Mouse (Mus musculus): Measurements from ENCODE around the gene Rbm8a. TPM values are rescaled to one million over a fixed set of nuclear protein-coding genes. Genes with fewer than 3 reads are reported as not detected.

The Rbm8a gene
- polyA plus RNA-seq, 1 experiment, result 108 TPM

DNA sequence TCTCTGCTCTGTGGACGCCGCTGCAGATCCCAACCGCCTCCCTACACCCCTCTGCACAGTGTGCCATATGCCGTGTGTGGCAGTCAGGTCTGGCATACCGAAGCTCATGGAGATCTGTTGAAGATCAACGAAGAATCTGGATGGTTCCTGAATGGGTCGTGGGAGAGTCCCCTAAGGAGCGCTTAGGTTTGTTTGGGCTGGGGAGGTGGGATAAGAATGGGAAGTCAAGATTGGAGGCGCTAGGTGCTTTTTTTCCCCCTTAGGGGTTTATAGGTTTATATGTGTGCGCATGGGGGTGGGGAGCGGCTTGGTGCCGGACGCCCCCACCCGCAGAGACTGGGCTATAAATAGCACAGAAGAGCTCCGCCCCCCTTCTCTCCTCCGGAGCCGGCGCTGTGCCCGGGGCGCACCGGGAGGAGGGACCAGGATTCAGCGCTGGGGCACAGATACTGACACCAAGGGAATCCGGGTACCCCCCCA lies 33.5 kb upstream of the Rbm8a start, which contains the start of gene Ankrd34a:
TSS of gene Ankrd34a (plus strand) at position 409 of the 480 bp plus-strand sequence.
- Histone ChIP-seq H3K4me3 (ENCODE audit: insufficient read depth, low read length) (peak within 1 kb of the TSS; percentile 52), H3K27ac (ENCODE audit: insufficient read depth, low read length) (peak within 1 kb of the TSS; percentile 14), H3K4me1 (ENCODE audit: control insufficient read depth, insufficient read depth, low read length) (peaks cover 11% of the 10 kb centered on the region)
- TF ChIP-seq CTCF (IDR thresholded peaks at IDR 0.05; ENCODE audit: borderline replicate concordance, insufficient read depth, low read length), result no peak
- TF ChIP-seq POLR2A (IDR thresholded peaks at IDR 0.05; ENCODE audit: low read depth, low read length), result no peak

DNA sequence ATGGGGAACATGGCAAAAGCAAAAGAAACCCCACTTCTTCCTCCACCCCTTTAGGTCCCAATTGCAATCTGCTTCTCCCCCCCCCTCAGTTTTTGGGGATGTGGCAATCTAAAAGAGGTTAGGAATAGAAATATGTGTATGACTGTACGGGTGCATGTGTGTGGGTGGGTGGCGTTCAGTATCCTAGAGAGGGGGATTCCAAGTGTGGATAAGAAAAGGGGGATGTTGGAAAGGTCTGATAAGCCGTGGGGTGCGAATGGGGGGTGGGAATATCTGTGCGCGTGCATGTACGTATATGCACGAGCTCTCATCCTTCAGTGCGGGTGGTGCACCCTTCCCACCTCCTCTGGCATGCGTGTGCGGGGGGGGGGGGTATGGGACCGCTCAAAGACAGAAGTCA lies 32.9 kb upstream of the Rbm8a start:
- no peak for TF ChIP-seq CTCF (IDR thresholded peaks at IDR 0.05; ENCODE audit: borderline replicate concordance, insufficient read depth, low read length)
- TF ChIP-seq POLR2A (IDR thresholded peaks at IDR 0.05; ENCODE audit: low read depth, low read length), result no peak
- H3K4me1 ChIP-seq (ENCODE audit: control insufficient read depth, insufficient read depth, low read length), result peaks cover 11% of the 10 kb centered on the region
- peak overlapping the region; percentile 7 for H3K27ac ChIP-seq (ENCODE audit: insufficient read depth, low read length)
- peak overlapping the region; percentile 52 for H3K4me3 ChIP-seq (ENCODE audit: insufficient read depth, low read length)

DNA sequence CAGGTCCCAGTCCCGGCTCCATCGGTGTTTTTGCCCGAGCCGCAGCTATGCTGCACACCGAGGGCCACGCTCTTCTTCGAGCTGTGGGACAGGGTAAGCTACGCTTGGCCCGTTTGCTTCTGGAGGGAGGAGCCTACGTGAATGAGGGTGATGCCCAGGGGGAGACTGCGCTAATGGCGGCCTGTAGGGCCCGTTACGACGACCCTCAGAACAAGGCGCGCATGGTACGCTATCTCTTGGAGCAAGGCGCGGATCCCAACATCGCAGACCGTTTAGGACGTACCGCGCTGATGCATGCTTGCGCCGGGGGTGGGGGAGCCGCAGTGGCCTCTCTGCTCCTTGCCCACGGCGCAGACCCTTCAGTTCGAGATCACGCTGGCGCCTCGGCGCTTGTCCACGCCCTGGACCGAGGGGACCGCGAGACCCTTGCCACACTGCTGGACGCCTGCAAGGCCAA lies 32.3 kb upstream of the Rbm8a start:
- Histone ChIP-seq H3K27ac (ENCODE audit: insufficient read depth, low read length) (no peak overlapping the region), H3K4me1 (ENCODE audit: control insufficient read depth, insufficient read depth, low read length) (peaks cover 11% of the 10 kb centered on the region), H3K4me3 (ENCODE audit: insufficient read depth, low read length) (peak overlapping the region; percentile 52)
- TF ChIP-seq POLR2A (IDR thresholded peaks at IDR 0.05; ENCODE audit: low read depth, low read length) (no peak; the same call in 1 of the 2 replicates), CTCF (IDR thresholded peaks at IDR 0.05; ENCODE audit: borderline replicate concordance, insufficient read depth, low read length) (no peak)

DNA sequence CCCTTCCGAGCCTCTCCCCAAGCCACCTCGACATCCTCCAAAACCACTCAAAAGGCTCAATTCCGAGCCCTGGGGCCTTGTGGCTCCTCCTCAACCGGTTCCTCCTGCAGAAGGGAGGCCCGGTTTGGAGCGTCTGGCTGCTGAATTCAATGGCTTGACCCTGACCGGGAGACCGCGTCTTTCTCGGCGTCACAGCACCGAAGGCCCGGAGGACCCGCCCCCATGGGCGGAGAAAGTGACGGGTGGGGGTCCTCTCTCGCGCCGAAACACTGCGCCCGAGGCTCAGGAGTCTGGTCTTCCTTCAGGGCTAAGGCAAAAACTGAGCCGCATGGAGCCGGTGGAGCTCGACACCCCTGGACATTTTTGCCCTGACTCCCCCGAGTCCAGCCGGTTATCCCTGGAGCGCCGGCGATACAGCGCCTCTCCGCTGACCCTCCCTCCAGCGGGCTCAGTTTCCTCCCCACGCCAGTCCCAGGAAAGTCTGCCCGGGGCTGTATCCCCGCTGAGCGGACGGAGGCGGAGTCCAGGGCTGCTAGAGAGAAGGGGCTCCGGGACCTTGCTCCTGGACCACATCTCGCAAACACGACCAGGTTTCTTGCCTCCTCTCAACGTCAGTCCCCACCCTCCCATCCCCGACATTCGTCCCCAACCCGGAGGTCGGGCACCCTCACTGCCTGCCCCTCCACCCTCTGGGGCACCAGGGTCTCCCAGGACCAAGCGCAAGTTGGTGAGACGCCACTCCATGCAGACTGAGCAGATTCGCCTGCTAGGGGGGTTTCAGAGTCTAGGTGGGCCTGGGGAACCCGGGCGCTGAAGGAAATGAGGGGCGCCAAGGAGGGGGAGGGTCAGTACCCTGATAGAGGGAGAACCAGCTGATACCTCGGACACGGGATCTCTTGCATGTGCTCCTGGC lies 31.3 kb upstream of the Rbm8a start:
- 0 out of 2 replicates have a peak overlapping the region, but pooled peaks have one; percentile 1 for H3K27ac ChIP-seq (ENCODE audit: insufficient read depth, low read length)
- H3K4me3 ChIP-seq (ENCODE audit: insufficient read depth, low read length), result peak overlapping the region; percentile 52
- H3K4me1 ChIP-seq (ENCODE audit: control insufficient read depth, insufficient read depth, low read length), result peaks cover 11% of the 10 kb centered on the region
- TF ChIP-seq POLR2A (IDR thresholded peaks at IDR 0.05; ENCODE audit: low read depth, low read length) (peak; percentile 76), CTCF (IDR thresholded peaks at IDR 0.05; ENCODE audit: borderline replicate concordance, insufficient read depth, low read length) (no peak)

DNA sequence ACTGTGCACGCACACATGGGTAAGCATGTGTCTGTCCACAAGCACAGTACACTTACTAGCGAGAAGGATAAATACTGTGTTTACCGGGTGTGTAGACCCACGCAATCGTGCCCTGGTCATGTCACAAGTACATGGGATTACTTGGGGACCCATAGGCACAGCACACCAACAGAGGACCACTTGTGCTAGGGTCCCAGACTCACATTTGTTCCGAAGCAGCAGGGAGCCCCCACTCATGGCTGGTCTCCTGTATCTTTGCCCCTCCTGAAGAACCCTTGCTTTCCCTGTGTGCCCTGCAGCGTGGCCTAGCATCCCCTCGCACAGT lies 30.7 kb upstream of the Rbm8a start:
- Histone ChIP-seq H3K27ac (ENCODE audit: insufficient read depth, low read length) (no peak overlapping the region), H3K4me3 (ENCODE audit: insufficient read depth, low read length) (no peak overlapping the region), H3K4me1 (ENCODE audit: control insufficient read depth, insufficient read depth, low read length) (peaks cover 14% of the 10 kb centered on the region)
- TF ChIP-seq CTCF (IDR thresholded peaks at IDR 0.05; ENCODE audit: borderline replicate concordance, insufficient read depth, low read length), result no peak
- no peak for TF ChIP-seq POLR2A (IDR thresholded peaks at IDR 0.05; ENCODE audit: low read depth, low read length)

DNA sequence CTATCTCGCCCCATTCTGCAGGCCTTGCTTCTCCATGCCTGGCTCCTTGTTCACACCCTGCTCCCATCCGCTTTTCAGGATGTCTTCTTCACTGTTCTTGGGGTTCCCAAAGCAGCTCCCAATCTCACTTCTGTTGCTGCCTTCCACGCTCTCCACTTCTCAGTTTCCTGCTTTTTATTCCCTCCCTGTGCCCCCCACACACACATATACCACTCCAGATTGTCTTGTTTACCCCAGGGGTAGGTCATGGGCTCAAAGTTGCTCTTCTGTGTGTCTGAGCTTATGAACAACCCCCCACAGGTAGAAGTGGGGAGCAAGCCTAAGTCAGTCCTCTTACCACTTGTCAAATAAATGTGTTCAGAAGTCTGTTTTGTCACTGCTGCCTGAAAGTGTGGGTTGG lies 30.3 kb upstream of the Rbm8a start:
- Histone ChIP-seq H3K27ac (ENCODE audit: insufficient read depth, low read length) (peak overlapping the region; percentile 48; the same call in 1 of the 2 replicates), H3K4me3 (ENCODE audit: insufficient read depth, low read length) (no peak overlapping the region), H3K4me1 (ENCODE audit: control insufficient read depth, insufficient read depth, low read length) (peaks cover 14% of the 10 kb centered on the region)
- TF ChIP-seq POLR2A (IDR thresholded peaks at IDR 0.05; ENCODE audit: low read depth, low read length), result no peak
- TF ChIP-seq CTCF (IDR thresholded peaks at IDR 0.05; ENCODE audit: borderline replicate concordance, insufficient read depth, low read length), result no peak

DNA sequence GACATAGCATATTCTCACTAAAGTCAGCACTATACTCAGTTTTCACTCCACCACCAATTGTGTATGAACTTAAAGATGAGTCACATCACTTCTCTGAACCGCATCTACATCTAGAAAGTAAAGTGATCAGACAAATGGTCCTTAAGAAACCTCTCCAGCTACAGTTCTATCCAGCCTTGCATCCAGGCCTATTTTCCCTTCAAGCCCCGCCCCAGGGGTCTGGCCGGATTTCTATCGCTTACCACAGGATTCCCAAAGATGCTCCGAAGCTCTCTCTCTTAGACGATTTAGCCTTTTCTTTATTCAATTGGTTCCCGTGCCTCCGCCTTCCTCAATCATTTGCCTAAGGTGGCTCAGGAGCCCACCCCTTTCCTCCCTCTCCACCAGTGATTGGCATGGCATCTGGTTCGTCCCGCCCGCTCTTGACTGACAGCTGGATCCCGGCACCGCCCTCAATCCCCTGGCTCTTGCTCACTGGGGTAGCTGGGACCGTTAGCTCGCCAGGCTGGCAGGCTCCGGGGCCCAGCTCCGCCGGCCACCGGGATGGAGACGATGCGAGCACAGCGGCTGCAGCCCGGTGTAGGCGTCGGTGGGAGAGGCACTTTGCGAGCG lies 29.0 kb upstream of the Rbm8a start, which contains the start of gene Lix1l:
TSS of gene Lix1l (plus strand) at position 511 of the 612 bp plus-strand sequence.
- TF ChIP-seq CTCF (IDR thresholded peaks at IDR 0.05; ENCODE audit: borderline replicate concordance, insufficient read depth, low read length), result no peak
- TF ChIP-seq POLR2A (IDR thresholded peaks at IDR 0.05; ENCODE audit: low read depth, low read length), result peak; percentile 75
- H3K4me1 ChIP-seq (ENCODE audit: control insufficient read depth, insufficient read depth, low read length), result peaks cover 14% of the 10 kb centered on the region
- peak within 1 kb of the TSS; percentile 90 for H3K27ac ChIP-seq (ENCODE audit: insufficient read depth, low read length)
- H3K4me3 ChIP-seq (ENCODE audit: insufficient read depth, low read length), result peak within 1 kb of the TSS; percentile 51

DNA sequence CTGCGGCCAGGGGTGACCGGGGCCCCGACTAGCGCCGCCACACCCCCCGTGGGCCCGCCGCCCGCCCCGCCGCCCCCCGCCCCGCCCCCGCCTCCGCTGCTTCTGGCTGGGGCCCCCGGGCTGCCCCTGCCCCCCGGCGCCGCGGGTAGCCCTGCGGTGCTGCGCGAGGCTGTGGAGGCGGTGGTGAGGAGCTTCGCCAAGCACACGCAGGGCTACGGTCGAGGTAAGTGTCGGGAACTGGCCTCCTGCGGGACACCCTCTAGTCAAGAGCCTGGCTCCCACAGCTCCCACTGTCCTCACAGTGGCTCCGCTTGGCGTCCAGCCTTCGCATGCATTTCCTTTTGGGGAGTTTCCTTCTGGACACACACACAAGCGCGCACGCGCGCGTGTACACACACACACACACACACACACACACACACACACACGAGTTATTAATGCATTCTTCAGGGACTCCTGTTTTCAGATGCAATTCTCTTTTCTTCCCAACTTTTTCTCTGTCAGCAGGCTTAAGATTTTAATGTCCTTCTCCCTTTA lies 28.4 kb upstream of the Rbm8a start:
- H3K4me3 ChIP-seq (ENCODE audit: insufficient read depth, low read length), result peak overlapping the region; percentile 51
- H3K4me1 ChIP-seq (ENCODE audit: control insufficient read depth, insufficient read depth, low read length), result peaks cover 14% of the 10 kb centered on the region
- no peak for TF ChIP-seq CTCF (IDR thresholded peaks at IDR 0.05; ENCODE audit: borderline replicate concordance, insufficient read depth, low read length)
- TF ChIP-seq POLR2A (IDR thresholded peaks at IDR 0.05; ENCODE audit: low read depth, low read length), result peak; percentile 80
- H3K27ac ChIP-seq (ENCODE audit: insufficient read depth, low read length), result peak overlapping the region; percentile 90

DNA sequence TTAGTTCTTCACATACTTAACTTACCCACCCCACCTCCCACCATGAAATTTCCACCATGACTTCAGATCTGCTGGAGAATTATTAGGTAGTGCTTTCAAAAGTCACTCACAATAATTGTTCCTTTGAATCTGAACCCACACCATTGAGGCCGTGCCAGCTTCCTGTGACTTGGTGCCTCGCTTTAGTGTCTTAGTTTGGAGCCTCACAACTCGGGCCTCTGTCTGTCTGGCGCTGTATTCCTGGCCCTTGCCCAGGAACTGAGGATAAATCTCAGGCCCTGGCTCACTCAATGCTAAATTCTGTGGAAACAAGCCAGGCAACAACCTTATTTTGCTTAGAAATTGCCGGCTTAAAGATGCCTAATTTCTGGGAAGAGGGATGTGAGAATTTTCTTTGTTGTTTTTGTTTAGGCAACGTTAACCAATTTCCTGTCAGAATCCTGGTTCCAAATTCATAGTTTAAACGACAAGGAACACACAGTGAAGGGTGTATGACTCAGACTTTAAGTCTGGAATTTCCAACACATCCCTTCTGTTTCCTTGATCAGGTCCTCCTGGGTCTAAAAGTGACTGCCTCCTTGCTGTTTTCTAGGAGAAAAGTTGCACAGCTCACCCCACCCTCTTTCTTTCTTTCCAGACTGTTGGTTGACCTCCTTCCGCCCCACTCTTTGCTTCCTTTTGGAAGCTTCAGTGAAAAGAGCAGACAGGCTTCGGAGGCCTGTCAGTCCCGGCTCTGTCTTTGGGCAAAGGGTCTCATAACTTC lies 27.6 kb upstream of the Rbm8a start:
- no peak; the same call in 1 of the 2 replicates for TF ChIP-seq POLR2A (IDR thresholded peaks at IDR 0.05; ENCODE audit: low read depth, low read length)
- TF ChIP-seq CTCF (IDR thresholded peaks at IDR 0.05; ENCODE audit: borderline replicate concordance, insufficient read depth, low read length), result no peak
- H3K4me3 ChIP-seq (ENCODE audit: insufficient read depth, low read length), result peak overlapping the region; percentile 51
- peak overlapping the region; percentile 90 for H3K27ac ChIP-seq (ENCODE audit: insufficient read depth, low read length)
- peaks cover 14% of the 10 kb centered on the region for H3K4me1 ChIP-seq (ENCODE audit: control insufficient read depth, insufficient read depth, low read length)
